Mouse (Mus musculus) hindbrain, embryonic 15.5 days (tissue): ENCODE results near the gene Slc25a13. TPM values are rescaled to one million over a fixed set of nuclear protein-coding genes. Genes with fewer than 3 reads are reported as not detected.
A peak's percentile ranks its signal among the peaks of the same experiment; 100 is the strongest.

Source experiments
- ATAC-seq: fragments of 200-750 bp; cut with Nextera tagmentation; 2 replicates; pipeline ENCODE4 v1.8.0; 2017; ENCODE audit warnings: low read depth, moderate number of reproducible peaks, moderate TSS enrichment; ENCODE audit not compliant: low FRiP score
- H3K27ac ChIP-seq: fragments of 300-500 bp; sonication (generic); replicated peaks from 2 replicates; pipeline ENCODE4 v1.5.1; 2015; ENCODE audit warnings: mild to moderate bottlenecking, inconsistent platforms
- H3K27me3 ChIP-seq: fragments of 300-500 bp; sonication (generic); 2 replicates; pipeline ENCODE4 v1.6.1; 2015; ENCODE audit warnings: control low read depth, inconsistent platforms
- H3K36me3 ChIP-seq: fragments of 300-500 bp; sonication (generic); 2 replicates; pipeline ENCODE4 v1.6.1; 2015; ENCODE audit warnings: control low read depth, inconsistent platforms
- H3K4me1 ChIP-seq: fragments of 300-500 bp; sonication (generic); replicated peaks from 2 replicates; pipeline ENCODE4 v1.6.1; 2015; ENCODE audit warnings: control low read depth, inconsistent platforms
- H3K4me2 ChIP-seq: fragments of 300-500 bp; sonication (generic); 2 replicates; pipeline ENCODE4 v1.6.1; 2015; ENCODE audit warnings: moderate library complexity, mild to moderate bottlenecking, inconsistent platforms
- H3K4me3 ChIP-seq: fragments of 300-500 bp; sonication (generic); 2 replicates; pipeline ENCODE4 v1.5.1; 2015; ENCODE audit warnings: mild to moderate bottlenecking, inconsistent platforms
- H3K9ac ChIP-seq: fragments of 300-500 bp; sonication (generic); 2 replicates; pipeline ENCODE4 v1.6.1; 2015; ENCODE audit warnings: inconsistent platforms
- H3K9me3 ChIP-seq: fragments of 300-500 bp; sonication (generic); 2 replicates; pipeline ENCODE4 v1.6.1; 2016; ENCODE audit warnings: control low read depth, inconsistent platforms
- WGBS: fragments of 180-500 bp; shearing (Covaris S2); methylation state at CpG from one replicate; pipeline ENCODE4 v1.1.7; 2015; 5-methylcytosine and 5-hydroxymethylcytosine counted together
- polyA plus RNA-seq: library from polyadenylated mRNA; unstranded; fragments of >200 nt; fragmentation: Nextera tagmentation; extraction: Ambion mirVana; gene quantifications from 2 replicates; pipeline ENCODE4 v1.2.1, GENCODE M21; 2015

The Slc25a13 gene
- polyA plus RNA-seq, 1 experiment from 2014 or later: 5.3 TPM

- Histone ChIP-seq H3K27me3 (no peaks in the 10 kb centered on the region; the same call in 1 of the 2 replicates), H3K9me3 (no peaks in the 10 kb centered on the region), H3K27ac (no peak overlapping the region), H3K4me3 (no peak overlapping the region), H3K4me2 (no peak overlapping the region), H3K36me3 (no peaks in the 10 kb centered on the region), H3K4me1 (peaks cover 25% of the 10 kb centered on the region), H3K9ac (no peak overlapping the region)
- no peak for ATAC-seq
- 11% methylated on average over 7 of the region's 7 CpGs for WGBS
Measured at GRCm38 (mm10) chr6:6159221-6159859, 57.6 kb downstream of the Slc25a13 start.

- Histone ChIP-seq H3K27me3 (no peaks in the 10 kb centered on the region; the same call in 1 of the 2 replicates), H3K27ac (no peak overlapping the region), H3K4me2 (no peak overlapping the region), H3K4me3 (no peak overlapping the region), H3K9me3 (no peaks in the 10 kb centered on the region), H3K9ac (no peak overlapping the region), H3K36me3 (no peaks in the 10 kb centered on the region), H3K4me1 (no peaks in the 10 kb centered on the region)
- ATAC-seq: no peak
- WGBS: 70% methylated on average over 10 of the region's 10 CpGs
Measured at GRCm38 (mm10) chr6:6153426-6153825, 63.5 kb downstream of the Slc25a13 start.

- no peaks in the 10 kb centered on the region for H3K27me3 ChIP-seq
- H3K4me2 ChIP-seq: no peak overlapping the region
- no peak overlapping the region for H3K27ac ChIP-seq
- H3K4me3 ChIP-seq: no peak overlapping the region
- no peaks in the 10 kb centered on the region for H3K36me3 ChIP-seq
- no peak for ATAC-seq
- no peaks in the 10 kb centered on the region for H3K4me1 ChIP-seq
- no peak overlapping the region for H3K9ac ChIP-seq
- H3K9me3 ChIP-seq: no peaks in the 10 kb centered on the region
- 94% methylated on average over 6 of the region's 6 CpGs for WGBS
Measured at GRCm38 (mm10) chr6:6150811-6151210, 66.2 kb downstream of the Slc25a13 start.

GRCm38 (mm10) chr6:6149751-6150150 lies 67.2 kb downstream of the Slc25a13 start:
- ATAC-seq: no peak
- no peaks in the 10 kb centered on the region for H3K4me1 ChIP-seq
- H3K9ac ChIP-seq: no peak overlapping the region
- no peak overlapping the region for H3K27ac ChIP-seq
- WGBS: 73% methylated on average over 2 of the region's 2 CpGs
- no peaks in the 10 kb centered on the region for H3K27me3 ChIP-seq
- H3K4me3 ChIP-seq: no peak overlapping the region
- H3K9me3 ChIP-seq: no peaks in the 10 kb centered on the region
- no peak overlapping the region for H3K4me2 ChIP-seq
- H3K36me3 ChIP-seq: no peaks in the 10 kb centered on the region

GRCm38 (mm10) chr6:6149329-6149728 lies 67.6 kb downstream of the Slc25a13 start:
- ATAC-seq: no peak
- H3K9me3 ChIP-seq: no peaks in the 10 kb centered on the region
- no peaks in the 10 kb centered on the region for H3K4me1 ChIP-seq
- H3K9ac ChIP-seq: no peak overlapping the region
- no peak overlapping the region for H3K4me2 ChIP-seq
- no peak overlapping the region for H3K4me3 ChIP-seq
- H3K27me3 ChIP-seq: no peaks in the 10 kb centered on the region
- no peaks in the 10 kb centered on the region for H3K36me3 ChIP-seq
- H3K27ac ChIP-seq: no peak overlapping the region
- WGBS: 86% methylated on average over 3 of the region's 3 CpGs

GRCm38 (mm10) chr6:6145412-6145811 lies 71.6 kb downstream of the Slc25a13 start:
- 80% methylated on average over 13 of the region's 13 CpGs for WGBS
- Histone ChIP-seq H3K4me3 (no peak overlapping the region), H3K36me3 (no peaks in the 10 kb centered on the region), H3K4me1 (no peaks in the 10 kb centered on the region), H3K9ac (no peak overlapping the region), H3K27ac (no peak overlapping the region), H3K27me3 (no peaks in the 10 kb centered on the region), H3K9me3 (no peaks in the 10 kb centered on the region), H3K4me2 (no peak overlapping the region)
- ATAC-seq: no peak

GRCm38 (mm10) chr6:6143525-6143924 lies 73.4 kb downstream of the Slc25a13 start:
- no peak overlapping the region for H3K9ac ChIP-seq
- no peak overlapping the region for H3K4me2 ChIP-seq
- H3K4me1 ChIP-seq: no peaks in the 10 kb centered on the region
- H3K27me3 ChIP-seq: no peaks in the 10 kb centered on the region
- WGBS: 41% methylated on average over 7 of the region's 7 CpGs
- no peaks in the 10 kb centered on the region for H3K9me3 ChIP-seq
- ATAC-seq: no peak
- no peak overlapping the region for H3K27ac ChIP-seq
- H3K36me3 ChIP-seq: no peaks in the 10 kb centered on the region
- no peak overlapping the region for H3K4me3 ChIP-seq

- Histone ChIP-seq H3K27me3 (no peaks in the 10 kb centered on the region), H3K9me3 (no peaks in the 10 kb centered on the region), H3K27ac (no peak overlapping the region), H3K4me1 (no peaks in the 10 kb centered on the region), H3K4me2 (no peak overlapping the region), H3K36me3 (no peaks in the 10 kb centered on the region), H3K4me3 (no peak overlapping the region), H3K9ac (no peak overlapping the region)
- ATAC-seq: no peak
- WGBS: 98% methylated on average over 3 of the region's 3 CpGs
Measured at GRCm38 (mm10) chr6:6140370-6140769, 76.6 kb downstream of the Slc25a13 start.

GRCm38 (mm10) chr6:6139061-6139460 lies 77.9 kb downstream of the Slc25a13 start:
- ATAC-seq: no peak
- WGBS: 93% methylated on average over 5 of the region's 5 CpGs
- no peak overlapping the region for H3K27ac ChIP-seq

GRCm38 (mm10) chr6:6136812-6137211 lies 80.2 kb downstream of the Slc25a13 start:
- no peak overlapping the region for H3K4me2 ChIP-seq
- WGBS: 98% methylated on average over 3 of the region's 3 CpGs
- no peak for ATAC-seq
- H3K27me3 ChIP-seq: no peaks in the 10 kb centered on the region
- H3K27ac ChIP-seq: no peak overlapping the region
- no peaks in the 10 kb centered on the region for H3K9me3 ChIP-seq
- H3K9ac ChIP-seq: no peak overlapping the region
- no peaks in the 10 kb centered on the region for H3K4me1 ChIP-seq
- H3K4me3 ChIP-seq: no peak overlapping the region
- no peaks in the 10 kb centered on the region for H3K36me3 ChIP-seq

More at GRCm38 (mm10) chr6:6139061-6139460, 77.9 kb downstream of the Slc25a13 start:
- Histone ChIP-seq H3K4me1 (no peaks in the 10 kb centered on the region), H3K27me3 (no peaks in the 10 kb centered on the region), H3K36me3 (no peaks in the 10 kb centered on the region), H3K9me3 (no peaks in the 10 kb centered on the region), H3K4me3 (no peak overlapping the region), H3K9ac (no peak overlapping the region), H3K4me2 (no peak overlapping the region)

GRCm38 (mm10) chr6:6134935-6135334 lies 82.0 kb downstream of the Slc25a13 start:
- Histone ChIP-seq H3K4me2 (no peak overlapping the region), H3K4me1 (no peaks in the 10 kb centered on the region), H3K27me3 (no peaks in the 10 kb centered on the region), H3K9ac (no peak overlapping the region), H3K36me3 (no peaks in the 10 kb centered on the region), H3K4me3 (no peak overlapping the region), H3K27ac (no peak overlapping the region), H3K9me3 (no peaks in the 10 kb centered on the region)
- 89% methylated on average over 4 of the region's 4 CpGs for WGBS
- no peak for ATAC-seq

- Histone ChIP-seq H3K4me3 (no peak overlapping the region), H3K4me2 (no peak overlapping the region), H3K27me3 (no peaks in the 10 kb centered on the region), H3K27ac (no peak overlapping the region), H3K4me1 (no peaks in the 10 kb centered on the region), H3K36me3 (no peaks in the 10 kb centered on the region), H3K9me3 (no peaks in the 10 kb centered on the region), H3K9ac (no peak overlapping the region)
- ATAC-seq: no peak
- WGBS: 92% methylated on average over 8 of the region's 8 CpGs
Measured at GRCm38 (mm10) chr6:6133556-6134050, 83.4 kb downstream of the Slc25a13 start.

GRCm38 (mm10) chr6:6132047-6132446 lies 84.9 kb downstream of the Slc25a13 start:
- H3K4me3 ChIP-seq: no peak overlapping the region
- H3K36me3 ChIP-seq: no peaks in the 10 kb centered on the region
- 53% methylated on average over 5 of the region's 5 CpGs for WGBS
- H3K4me2 ChIP-seq: no peak overlapping the region
- no peaks in the 10 kb centered on the region for H3K4me1 ChIP-seq
- no peak overlapping the region for H3K9ac ChIP-seq
- peak; percentile 34; the same call in 1 of the 2 replicates for ATAC-seq
- no peaks in the 10 kb centered on the region for H3K9me3 ChIP-seq
- H3K27ac ChIP-seq: no peak overlapping the region
- no peaks in the 10 kb centered on the region for H3K27me3 ChIP-seq
